Mouse (Mus musculus): ENCODE results near the gene Akap3. TPM values are rescaled to one million over a fixed set of nuclear protein-coding genes. Genes with fewer than 3 reads are reported as not detected.

Gene Akap3
- total RNA-seq (2021) = under 1 TPM; 0.19 to 0.24 TPM
- long read RNA-seq, experiment 1 = 0 reads
- long read RNA-seq, experiment 2, partial matches to known transcripts = 0 of 1 reads
- long read RNA-seq, experiment 2, other reads (novel, unspliced or antisense) = 1 of 1 reads

GRCm38 (mm10) chr6:126852881-126853280, at the start of gene Akap3:
Gene Akap3, plus strand, starts transcription at chr6:126853098.
- DNase-seq (ENCODE audit: low spot score in 2 of 2) = peak in 1 of 2 experiments; percentile 22
- intact Hi-C loops (cut with DNase I) = no loop called here

- intact Hi-C loops (cut with DNase I) = no loop called here
- DNase-seq (ENCODE audit: low spot score in 2 of 2) = no peak
Observed at GRCm38 (mm10) chr6:126806783-126807182, 46.1 kb upstream of the Akap3 start.

GRCm38 (mm10) chr6:126808134-126808533, 44.8 kb upstream of the Akap3 start:
- intact Hi-C loops (cut with DNase I) = no loop called here

GRCm38 (mm10) chr6:126808561-126808960, 44.3 kb upstream of the Akap3 start:
- intact Hi-C loops (cut with DNase I) = no loop called here
- peak in 1 of 2 experiments; percentile 25 for DNase-seq (ENCODE audit: low spot score in 2 of 2)

More at GRCm38 (mm10) chr6:126808134-126808533, 44.8 kb upstream of the Akap3 start:
- DNase-seq (ENCODE audit: low spot score in 2 of 2) = no peak

GRCm38 (mm10) chr6:126811481-126811880, 41.4 kb upstream of the Akap3 start:
- intact Hi-C loops (cut with DNase I) = no loop called here
- no peak for DNase-seq (ENCODE audit: low spot score in 2 of 2)

- intact Hi-C loops (cut with DNase I) = no loop called here
- no peak for DNase-seq (ENCODE audit: low spot score in 2 of 2)
Observed at GRCm38 (mm10) chr6:126815206-126815750, 37.6 kb upstream of the Akap3 start.

GRCm38 (mm10) chr6:126816338-126816737, 36.6 kb upstream of the Akap3 start:
- no peak for DNase-seq (ENCODE audit: low spot score in 2 of 2)
- intact Hi-C loops (cut with DNase I) = no loop called here

GRCm38 (mm10) chr6:126823087-126823486, 29.8 kb upstream of the Akap3 start:
- DNase-seq (ENCODE audit: low spot score in 2 of 2) = peak; percentile 26 to 67
- intact Hi-C loops (cut with DNase I) = no loop called here

GRCm38 (mm10) chr6:126836628-126837027, 16.3 kb upstream of the Akap3 start:
- intact Hi-C loops (cut with DNase I) = no loop called here
- DNase-seq (ENCODE audit: low spot score in 2 of 2) = no peak

- intact Hi-C loops (cut with DNase I) = loop anchor here (5.0 kb wide), 1 partner anchor 88 kb away; the partner anchor contains the start of genes D6Wsu163e and Rad51ap1
- DNase-seq (ENCODE audit: low spot score in 2 of 2) = peak; percentile 96 to 97
Observed at GRCm38 (mm10) chr6:126848712-126849704, 3.9 kb upstream of the Akap3 start, which contains the start of gene Ndufa9. Gene Ndufa9, minus strand, starts transcription at chr6:126849136.

- DNase-seq (ENCODE audit: low spot score in 2 of 2) = no peak
- intact Hi-C loops (cut with DNase I) = no loop called here
Observed at GRCm38 (mm10) chr6:126877118-126877517, 24.2 kb downstream of the Akap3 start.

GRCm38 (mm10) chr6:126907378-126907777, 54.5 kb downstream of the Akap3 start:
- no peak for DNase-seq (ENCODE audit: low spot score in 2 of 2)
- intact Hi-C loops (cut with DNase I) = no loop called here

GRCm38 (mm10) chr6:126907876-126908275, 55.0 kb downstream of the Akap3 start:
- no peak for DNase-seq (ENCODE audit: low spot score in 2 of 2)
- intact Hi-C loops (cut with DNase I) = no loop called here

- intact Hi-C loops (cut with DNase I) = no loop called here
- DNase-seq (ENCODE audit: low spot score in 2 of 2) = peak in 1 of 2 experiments; percentile 10
Observed at GRCm38 (mm10) chr6:126910727-126911126, 57.8 kb downstream of the Akap3 start.

GRCm38 (mm10) chr6:126914928-126915327, 62.0 kb downstream of the Akap3 start:
- intact Hi-C loops (cut with DNase I) = no loop called here
- DNase-seq (ENCODE audit: low spot score in 2 of 2) = no peak

GRCm38 (mm10) chr6:126921111-126921881, 68.4 kb downstream of the Akap3 start, which contains the start of gene Dyrk4:
Gene Dyrk4, minus strand, starts transcription at chr6:126921839.
- DNase-seq (ENCODE audit: low spot score in 2 of 2) = peak; percentile 18 to 28

More at GRCm38 (mm10) chr6:126921111-126921881, 68.4 kb downstream of the Akap3 start, which contains the start of gene Dyrk4:
- intact Hi-C loops (cut with DNase I) = no loop called here

Measured in left cerebral cortex, postnatal 14 days (tissue).